Mouse (Mus musculus) kidney, postnatal 25 days (tissue): ENCODE results near the gene Olfr215.
A peak's percentile ranks its signal among the peaks of the same experiment; 100 is the strongest.
"Not testable (repeated sequence)": the region's sequence is repeated elsewhere in the genome, so short reads cannot be mapped to it uniquely, and the experiment has no call there.

Source experiments
- DNase-seq, 2 experiments: peaks; one replicate each; pipeline ENCODE4 v3.0.0; 2021; ENCODE audit warnings: mixed read lengths in 2 of 2

The Olfr215 gene

DNA sequence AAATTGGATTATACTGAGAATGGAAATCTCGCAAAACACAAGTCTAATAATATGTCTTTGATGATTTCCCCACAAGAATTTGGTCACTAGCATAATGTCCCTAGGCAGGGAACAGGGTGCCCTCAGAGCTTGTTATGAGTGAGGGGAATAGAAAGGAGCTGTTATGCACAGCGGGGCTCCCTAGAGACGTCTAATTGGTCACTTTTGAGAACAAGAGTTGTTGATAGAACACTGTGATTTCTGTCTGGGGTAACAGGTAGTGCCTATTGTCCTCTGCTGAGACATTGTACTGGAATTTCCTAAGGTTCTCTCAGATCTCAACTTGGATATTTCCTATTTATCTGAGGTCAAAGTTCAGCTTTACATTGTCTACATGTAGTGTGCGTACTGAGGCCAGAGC lies at the start of gene Olfr215:
Gene Olfr215, minus strand, starts transcription at position 101 of the 400 bp plus-strand sequence.
- DNase-seq = no peak

DNA sequence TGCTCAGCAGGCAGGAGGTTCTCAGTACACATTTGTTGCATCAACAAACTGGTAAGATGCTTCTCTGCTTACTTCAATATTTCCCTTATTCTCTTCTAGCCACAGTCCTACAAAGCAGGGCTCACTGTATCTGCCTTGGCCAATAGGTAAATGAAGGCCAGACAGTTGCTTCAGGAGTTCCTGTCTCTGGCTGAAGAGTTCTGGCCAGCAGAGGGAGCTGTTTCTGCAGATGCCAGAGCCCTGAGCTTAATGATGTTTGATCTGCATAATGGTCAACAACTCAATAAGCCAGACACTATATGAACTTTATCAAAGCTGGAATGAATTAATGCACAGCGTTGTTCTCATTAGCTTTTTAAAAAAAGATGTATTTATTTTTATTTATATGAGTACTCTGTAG lies 48.1 kb upstream of the Olfr215 start:
- peak; percentile 89 to 97 for DNase-seq

DNA sequence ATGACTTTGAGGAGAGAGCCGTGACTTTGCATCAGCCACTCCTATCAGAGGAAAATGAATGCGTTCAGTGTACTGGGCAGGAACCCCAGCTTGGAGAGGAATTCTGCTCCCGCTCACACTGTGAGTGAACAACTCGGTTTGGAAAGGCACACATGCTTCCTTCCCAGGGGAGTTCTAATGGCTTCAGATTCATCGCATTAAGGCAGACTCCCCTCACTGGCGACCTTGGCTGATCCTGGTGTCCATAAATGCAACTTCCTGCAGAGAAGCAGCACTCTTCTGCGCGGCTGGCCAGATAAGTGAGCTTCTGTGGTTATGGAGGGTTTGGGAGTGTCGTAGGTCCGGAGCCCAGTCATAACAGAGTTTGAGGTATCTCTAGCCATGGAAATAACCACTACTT lies 45.8 kb upstream of the Olfr215 start:
- peak in 1 of 2 experiments; percentile 1 for DNase-seq

DNA sequence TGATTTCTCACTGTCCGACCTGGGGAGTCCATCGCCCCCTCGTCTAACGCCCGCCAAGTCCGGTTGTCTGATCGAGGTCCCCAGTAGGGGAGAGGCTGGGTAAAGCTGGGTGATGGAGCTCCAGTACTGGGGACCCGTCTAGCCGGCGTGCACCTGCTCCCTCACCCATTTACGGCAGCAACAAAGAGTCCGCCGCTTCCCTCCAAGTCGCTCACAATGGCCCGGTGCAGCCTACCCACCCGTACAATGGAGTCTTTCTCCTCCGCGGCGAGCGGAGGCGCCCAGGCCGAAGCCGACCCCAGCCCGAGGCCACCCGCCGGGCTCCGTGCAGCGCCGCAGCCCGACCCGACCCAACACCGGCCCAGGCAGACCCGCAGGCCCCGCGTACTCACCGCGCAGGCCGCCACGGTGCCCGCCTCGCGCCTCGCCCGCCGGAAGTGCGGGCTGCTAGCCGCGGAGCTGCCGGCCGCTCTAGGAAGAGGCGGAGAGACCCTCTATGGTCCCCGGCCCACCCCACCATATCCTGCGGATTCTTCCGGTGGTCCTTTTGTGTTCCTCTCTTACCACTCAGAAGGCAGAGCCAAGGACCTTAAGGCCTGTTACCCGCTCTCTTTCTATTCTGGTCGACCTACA lies 44.7 kb upstream of the Olfr215 start, which contains the start of gene Zfp422:
Gene Zfp422, minus strand, starts transcription at position 461 of the 633 bp plus-strand sequence.
- peak; percentile 60 to 81 for DNase-seq

DNA sequence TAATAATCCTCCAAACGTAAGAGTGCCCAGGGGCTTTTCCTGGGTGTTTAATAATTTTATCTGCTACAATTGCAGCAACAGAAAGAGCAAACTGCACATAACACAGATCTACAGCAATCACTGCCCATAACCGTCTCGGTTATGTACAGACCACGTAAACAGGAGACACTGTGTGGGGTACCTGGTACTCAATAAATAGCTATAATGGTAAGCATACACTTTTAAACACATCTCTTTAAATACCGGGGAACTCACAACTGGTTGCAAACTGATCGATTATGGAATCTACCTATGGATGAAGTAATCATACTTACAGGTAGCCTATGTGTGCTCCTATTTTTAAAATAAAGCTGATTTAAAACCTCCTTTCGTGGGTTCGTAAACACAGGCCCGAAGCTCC lies 44.1 kb upstream of the Olfr215 start:
- DNase-seq = peak in 1 of 2 experiments; percentile 0

DNA sequence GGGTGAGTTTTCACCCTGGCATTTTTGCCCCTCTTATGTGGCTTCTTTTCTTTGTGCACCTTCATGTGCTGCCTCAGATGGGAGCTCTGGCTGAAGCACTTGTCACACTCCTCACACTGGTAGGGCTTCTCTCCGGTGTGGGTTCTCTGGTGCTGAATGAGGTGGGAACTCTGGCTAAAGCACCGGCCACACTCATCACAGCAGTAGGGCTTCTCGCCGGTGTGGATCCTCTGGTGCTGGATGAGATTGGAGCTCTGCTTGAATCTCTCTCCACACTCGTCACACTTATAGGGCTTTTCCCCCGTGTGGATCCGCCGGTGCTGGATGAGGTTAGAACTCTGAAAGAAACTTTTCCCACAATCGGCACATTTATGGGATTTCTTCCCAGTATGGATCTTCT lies 42.4 kb upstream of the Olfr215 start:
- not testable (repeated sequence) for DNase-seq

DNA sequence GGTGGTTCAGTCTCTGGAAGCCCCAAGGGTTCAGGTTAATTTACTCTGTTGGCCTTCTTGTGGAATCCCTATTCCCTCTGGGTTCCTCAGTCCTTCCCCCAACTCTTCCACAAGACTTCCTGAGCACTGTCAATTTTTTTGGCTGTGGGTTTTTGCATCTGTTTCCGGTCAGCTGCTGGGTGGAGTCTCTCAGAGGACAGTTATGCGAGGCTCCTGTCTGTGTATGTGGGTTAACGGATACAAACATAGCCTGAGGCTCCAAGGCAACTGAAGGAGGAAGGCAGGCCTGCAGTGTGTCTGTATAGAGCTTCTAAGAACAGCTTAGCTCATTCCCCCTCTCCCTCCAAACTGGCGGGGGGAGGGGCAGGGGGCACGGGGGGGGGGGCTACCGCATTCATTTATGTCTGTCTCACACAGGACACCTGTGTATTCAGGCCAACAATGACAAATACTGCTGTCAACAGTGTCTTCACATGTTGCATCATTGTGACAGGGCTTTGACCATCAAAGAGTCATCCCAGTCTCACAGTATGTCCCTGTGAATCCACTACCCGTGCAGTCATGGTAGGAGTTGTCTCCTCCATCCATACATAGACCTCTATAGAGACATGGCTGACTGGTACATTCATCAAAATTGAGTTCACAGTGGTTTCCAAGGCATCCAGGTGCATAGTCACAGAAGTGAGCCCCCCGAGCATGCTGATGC lies 37.5 kb upstream of the Olfr215 start:
- no peak for DNase-seq

DNA sequence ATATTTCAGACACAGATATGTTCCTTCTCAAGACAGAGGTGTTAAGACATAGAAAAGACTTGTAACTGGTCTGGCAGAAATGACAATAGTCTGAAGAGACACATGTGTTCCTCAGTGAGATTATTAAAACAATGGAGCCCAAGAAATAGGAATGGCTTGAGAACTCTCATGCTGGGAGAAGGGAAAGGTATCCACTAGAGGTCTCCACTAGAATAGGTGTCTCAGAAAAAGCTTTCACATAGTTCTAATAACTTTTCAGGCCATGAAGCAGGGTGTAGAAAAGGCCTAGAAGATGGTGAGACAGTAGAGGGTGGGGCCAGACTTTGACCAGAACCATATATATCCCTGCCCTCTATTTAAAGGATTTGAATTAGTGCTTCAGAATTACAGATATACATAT lies 34.1 kb upstream of the Olfr215 start:
- no peak for DNase-seq

DNA sequence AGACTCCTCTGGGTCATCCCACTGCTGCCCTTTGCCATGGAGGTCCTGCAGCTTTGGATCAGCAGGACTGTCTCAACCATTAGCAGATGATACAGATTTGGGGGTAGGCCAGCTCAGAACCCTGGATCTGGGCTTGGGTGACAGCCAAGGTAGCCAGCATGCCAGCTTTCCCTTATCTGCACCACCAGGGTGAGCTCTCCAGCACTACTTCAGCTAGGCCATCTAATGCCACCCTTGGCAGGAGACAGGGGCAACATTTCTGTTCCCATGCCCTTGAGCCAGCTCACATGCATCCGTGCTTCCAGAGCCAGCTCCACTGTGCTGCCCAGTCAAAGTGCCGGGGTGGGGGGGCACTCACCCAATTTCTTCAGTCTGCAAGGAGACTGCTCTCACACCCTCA lies 31.7 kb upstream of the Olfr215 start:
- no peak for DNase-seq

DNA sequence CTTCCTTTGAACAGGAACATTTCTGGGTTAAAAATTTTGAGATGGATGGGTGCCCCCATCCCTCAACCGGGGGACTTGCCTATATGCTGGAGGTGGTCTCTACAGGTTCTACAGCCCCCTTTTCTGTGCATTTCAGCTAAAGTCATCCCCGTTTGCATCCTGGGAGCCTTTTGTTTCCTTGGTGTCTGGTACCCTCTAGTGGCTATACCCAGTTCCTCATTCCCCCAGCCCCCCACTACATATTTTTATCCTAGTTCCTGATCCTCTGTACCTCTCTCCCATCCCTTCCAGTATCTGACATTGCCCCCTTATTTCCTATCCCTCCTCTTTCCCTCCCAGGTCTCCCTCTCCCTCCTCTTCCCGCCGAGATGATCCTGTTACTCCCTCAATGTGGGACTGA lies 23.2 kb upstream of the Olfr215 start:
- DNase-seq = no peak

DNA sequence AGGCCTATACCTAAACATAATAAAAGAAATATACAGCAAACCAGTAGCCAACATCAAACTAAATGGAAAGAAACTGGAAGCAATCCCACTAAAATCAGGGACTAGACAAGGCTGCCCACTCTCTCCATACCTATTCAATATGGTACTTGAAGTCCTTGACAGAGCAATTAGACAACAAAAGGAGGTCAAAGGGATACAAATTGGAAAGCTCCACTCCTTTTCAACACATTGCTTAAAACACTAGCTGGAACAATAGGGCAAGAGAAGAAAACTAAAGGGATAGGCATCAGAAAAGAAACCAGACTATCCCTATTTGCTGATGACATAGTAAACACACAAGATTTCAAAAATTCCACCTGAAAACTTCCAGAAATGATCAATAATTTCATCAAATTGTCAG lies 17.0 kb upstream of the Olfr215 start:
- DNase-seq = not testable (repeated sequence)

DNA sequence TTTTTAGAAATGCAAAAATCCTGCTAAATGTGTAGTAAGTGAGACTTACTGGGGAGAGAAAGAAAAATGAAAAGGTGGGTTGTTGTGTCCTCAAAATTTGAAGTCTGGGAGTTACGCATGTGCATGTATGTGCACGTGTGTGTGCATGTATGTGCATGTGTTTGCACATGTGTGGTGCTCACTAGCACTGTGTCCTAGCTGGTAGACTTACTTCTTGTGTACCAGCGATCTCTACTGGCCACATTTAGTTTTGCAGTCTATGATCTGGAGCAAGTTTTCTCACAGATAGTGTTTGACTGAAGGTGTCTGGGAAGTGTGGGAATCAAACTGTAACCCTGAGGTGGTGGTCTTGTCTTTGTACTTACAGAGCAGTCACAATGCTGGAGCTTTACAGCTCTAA lies 14.2 kb downstream of the Olfr215 start:
- peak in 1 of 2 experiments; percentile 60 for DNase-seq

DNA sequence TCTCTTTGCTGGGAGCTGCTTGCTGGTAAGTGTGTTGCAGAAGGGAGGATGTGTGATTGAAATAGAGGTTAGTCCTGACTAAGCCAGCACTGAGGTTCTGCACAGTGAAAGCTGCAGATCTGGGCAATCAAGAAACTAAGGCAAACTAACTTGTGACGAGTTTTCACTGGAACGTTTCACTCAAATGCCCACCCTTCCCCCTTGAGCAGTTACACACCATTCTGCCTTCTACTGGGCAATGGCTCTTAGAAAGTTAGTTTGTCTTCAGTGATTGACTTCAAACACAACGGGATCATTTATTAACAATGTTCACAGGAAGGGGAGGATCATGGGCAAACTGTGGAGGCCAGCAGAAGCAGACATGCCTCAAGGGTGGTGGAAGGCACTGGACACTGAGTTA lies 29.0 kb downstream of the Olfr215 start:
- no peak for DNase-seq

DNA sequence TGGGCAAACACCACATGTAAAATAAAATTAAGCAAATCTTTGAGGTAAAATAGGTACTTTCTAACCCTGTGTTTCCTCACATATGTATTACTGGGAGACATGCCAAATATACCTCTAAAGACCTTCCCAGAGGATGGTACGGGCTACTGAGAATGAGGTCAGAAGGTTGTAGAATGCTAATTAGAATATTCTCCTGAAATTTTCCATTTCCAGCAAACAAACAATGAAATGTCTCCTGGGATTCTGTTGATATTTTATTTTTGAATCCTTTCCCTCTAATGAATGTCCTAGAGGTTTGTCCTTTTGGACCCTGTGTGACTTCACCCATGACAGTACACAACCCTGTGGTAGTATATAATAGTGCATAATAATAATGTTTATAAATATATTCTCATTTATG lies 30.1 kb downstream of the Olfr215 start, which contains the start of gene Olfr214:
Gene Olfr214, plus strand, starts transcription at position 301 of the 400 bp plus-strand sequence.
- no peak for DNase-seq

DNA sequence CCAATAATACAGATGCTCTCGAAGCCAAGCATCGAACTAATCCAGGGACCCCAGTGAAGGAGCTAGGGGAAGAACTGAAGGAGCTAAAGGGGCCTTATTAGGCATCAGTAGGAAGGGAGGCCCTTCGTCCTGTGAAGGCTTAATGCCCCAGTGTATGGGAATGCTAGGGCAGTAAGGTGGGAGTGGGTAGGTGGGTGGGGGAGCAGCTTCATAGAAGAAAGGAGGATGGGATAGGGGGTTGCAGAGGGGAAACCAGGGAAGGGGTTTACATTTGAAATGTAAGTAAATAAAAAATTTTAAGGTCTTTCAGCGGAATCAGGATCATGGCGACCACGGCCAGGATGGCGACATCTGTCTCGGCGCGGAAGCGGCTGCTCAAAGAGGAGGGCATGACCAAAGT lies 33.2 kb downstream of the Olfr215 start, which contains the start of gene Gm5580:
Gene Gm5580, plus strand, starts transcription at position 301 of the 400 bp plus-strand sequence.
- DNase-seq = not testable (repeated sequence)

DNA sequence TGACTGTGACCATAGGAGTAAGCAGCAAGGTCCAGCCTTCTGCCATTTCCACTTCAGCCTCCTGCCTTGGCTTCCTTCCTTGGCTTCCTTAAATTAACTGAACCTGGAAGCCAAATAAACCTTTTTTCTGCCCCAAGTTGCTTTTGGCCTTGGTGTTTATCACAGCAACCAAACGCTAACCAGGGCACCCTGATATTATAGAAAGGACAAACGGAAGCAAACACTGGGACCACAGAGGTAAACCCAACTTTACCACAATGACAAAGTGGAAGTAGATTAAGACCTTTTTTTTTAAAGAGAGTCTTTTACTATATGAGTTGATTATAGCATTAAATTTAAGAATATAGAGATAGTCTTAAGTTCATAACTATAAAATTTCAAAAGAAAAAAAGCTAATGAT lies 41.5 kb downstream of the Olfr215 start:
- DNase-seq = no peak

DNA sequence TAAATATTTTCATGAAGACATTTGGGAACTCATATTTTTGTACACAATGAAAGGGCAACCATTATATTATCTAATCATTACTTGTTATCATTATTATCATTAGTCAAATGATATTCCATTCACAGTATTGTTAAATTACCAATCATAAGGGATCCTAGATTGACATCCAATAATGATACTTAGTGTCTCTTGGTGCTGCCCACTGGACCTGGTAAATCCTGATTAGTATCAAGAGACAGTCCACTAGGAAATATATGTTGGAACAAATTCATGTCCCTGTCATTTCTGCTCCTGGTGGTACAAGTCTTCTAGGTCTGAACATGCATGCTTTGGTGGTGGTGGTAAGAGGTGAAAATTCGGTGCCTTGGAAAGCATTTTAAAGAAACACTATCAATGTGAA lies 45.8 kb downstream of the Olfr215 start, which contains the start of gene Olfr213:
Gene Olfr213, plus strand, starts transcription at position 301 of the 400 bp plus-strand sequence.
- no peak for DNase-seq
